Mouse (Mus musculus) CD4-positive, CD25-positive, alpha-beta regulatory T cell, adult 4 months (primary cell): ENCODE measurements around the gene Rnf182. TPM values are rescaled to one million over a fixed set of nuclear protein-coding genes. Genes with fewer than 3 reads are reported as not detected.

Experiments
- ATAC-seq: one replicate; pipeline ENCODE4 v1.8.0; 2017
- polyA plus RNA-seq, 2 experiments: library from polyadenylated mRNA; unstranded; fragments of 100-300 nt; shearing (Covaris generic); gene quantifications; one replicate each; pipeline ENCODE4 v1.2.1; 2017

Gene Rnf182
- polyA plus RNA-seq, 2 experiments from 2014 or later = not detected

- ATAC-seq = no peak
Observed at GRCm38 (mm10) chr13:43704533-43705116, 89.1 kb downstream of the Rnf182 start.

GRCm38 (mm10) chr13:43706387-43706786 is 90.9 kb downstream of the Rnf182 start:
- no peak for ATAC-seq

- no peak for ATAC-seq
Observed at GRCm38 (mm10) chr13:43709529-43709928, 94.0 kb downstream of the Rnf182 start.

- no peak for ATAC-seq
Observed at GRCm38 (mm10) chr13:43711708-43712314, 96.3 kb downstream of the Rnf182 start.

- ATAC-seq = no peak
Observed at GRCm38 (mm10) chr13:43714741-43715140, 99.2 kb downstream of the Rnf182 start.

- ATAC-seq = no peak
Observed at GRCm38 (mm10) chr13:43715466-43715865, 100.0 kb downstream of the Rnf182 start.

GRCm38 (mm10) chr13:43716514-43717036 is 101.1 kb downstream of the Rnf182 start:
- ATAC-seq = no peak

- no peak for ATAC-seq
Observed at GRCm38 (mm10) chr13:43718173-43718572, 102.7 kb downstream of the Rnf182 start.

GRCm38 (mm10) chr13:43720496-43720895 is 105.0 kb downstream of the Rnf182 start:
- ATAC-seq = no peak

Other genes with a start within 250 kb of the Rnf182 start
- 100 to 1,000 TPM; 126 to 136 TPM for gene Nol7, start 217.3 kb upstream of the Rnf182 start, polyA plus RNA-seq
- gene Ranbp9, start 134.4 kb upstream of the Rnf182 start, polyA plus RNA-seq = 10 to 100 TPM; 28.3 to 45.2 TPM
- 10 to 100 TPM; 15.1 to 17.6 TPM for gene Mcur1, start 55.5 kb upstream of the Rnf182 start, polyA plus RNA-seq
- 100 to 1,000 TPM; 294 to 385 TPM for gene Cd83, start 169.1 kb downstream of the Rnf182 start, polyA plus RNA-seq